Mouse (Mus musculus) testis, postnatal 14 days (tissue): ENCODE data around the gene Hist2h2be.
"Not testable (repeated sequence)": the region's sequence is repeated elsewhere in the genome, so short reads cannot be mapped to it uniquely, and the experiment has no call there.

ENCODE experiments used
- DNase-seq: peaks from one replicate; pipeline ENCODE4 v3.0.0; 2021; ENCODE audit warnings: low spot score

The Hist2h2be gene

DNA sequence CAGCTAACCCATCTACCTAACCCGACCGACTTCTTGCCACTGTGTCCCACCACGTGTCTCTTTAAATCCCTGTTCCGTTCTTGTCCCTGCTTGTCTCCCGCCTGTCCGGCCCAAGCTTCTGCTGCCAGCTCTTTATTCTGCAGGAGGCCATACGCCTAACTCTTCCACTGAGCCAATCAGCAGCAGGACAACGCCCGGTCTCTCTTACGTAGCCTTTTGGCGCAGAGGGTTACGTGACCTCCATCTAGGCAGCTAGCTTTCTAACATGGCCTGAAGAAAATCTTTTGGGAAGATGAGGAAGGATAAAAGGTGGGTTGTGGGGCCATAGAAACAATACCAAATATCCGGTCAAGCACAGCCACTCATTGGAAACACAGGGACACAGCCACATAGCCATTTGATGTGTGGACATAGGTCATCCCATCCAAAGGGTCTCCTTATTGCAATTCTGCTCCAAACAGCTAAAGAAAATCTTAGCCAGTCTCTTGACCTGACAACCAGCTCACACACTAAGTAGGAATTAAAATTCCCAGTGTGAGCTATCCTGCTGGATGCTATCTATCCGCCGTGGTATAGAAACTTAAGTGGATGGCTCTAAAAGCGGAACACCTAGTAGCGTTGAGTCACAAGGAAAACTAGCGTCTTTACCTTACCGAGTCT, 41.4 kb downstream of the Hist2h2be start:
- peak; percentile 75 for DNase-seq

DNA sequence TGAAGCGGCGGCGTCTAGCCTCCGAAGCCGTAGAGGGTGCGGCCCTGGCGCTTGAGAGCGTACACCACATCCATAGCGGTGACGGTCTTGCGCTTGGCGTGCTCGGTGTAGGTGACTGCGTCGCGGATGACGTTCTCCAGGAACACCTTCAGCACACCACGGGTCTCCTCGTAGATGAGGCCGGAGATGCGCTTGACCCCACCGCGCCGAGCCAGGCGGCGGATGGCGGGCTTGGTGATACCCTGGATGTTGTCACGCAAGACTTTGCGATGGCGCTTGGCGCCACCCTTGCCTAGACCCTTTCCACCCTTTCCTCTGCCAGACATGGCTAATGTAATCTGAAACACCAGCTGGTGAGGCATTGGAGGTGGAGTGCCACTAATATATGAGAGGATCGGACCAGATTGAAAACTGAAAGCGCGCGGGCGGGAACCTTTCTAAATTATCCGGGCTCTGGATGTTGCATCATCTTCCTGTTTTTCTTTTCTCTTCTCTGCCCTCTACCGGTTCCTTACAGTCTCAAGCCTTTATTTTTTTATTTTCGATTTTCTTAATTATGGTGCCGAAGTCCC, 42.1 kb downstream of the Hist2h2be start, which contains the start of gene Hist2h4:
TSS of gene Hist2h4 (minus strand) at position 333 of the 572 bp plus-strand sequence.
- peak; percentile 85 for DNase-seq

DNA sequence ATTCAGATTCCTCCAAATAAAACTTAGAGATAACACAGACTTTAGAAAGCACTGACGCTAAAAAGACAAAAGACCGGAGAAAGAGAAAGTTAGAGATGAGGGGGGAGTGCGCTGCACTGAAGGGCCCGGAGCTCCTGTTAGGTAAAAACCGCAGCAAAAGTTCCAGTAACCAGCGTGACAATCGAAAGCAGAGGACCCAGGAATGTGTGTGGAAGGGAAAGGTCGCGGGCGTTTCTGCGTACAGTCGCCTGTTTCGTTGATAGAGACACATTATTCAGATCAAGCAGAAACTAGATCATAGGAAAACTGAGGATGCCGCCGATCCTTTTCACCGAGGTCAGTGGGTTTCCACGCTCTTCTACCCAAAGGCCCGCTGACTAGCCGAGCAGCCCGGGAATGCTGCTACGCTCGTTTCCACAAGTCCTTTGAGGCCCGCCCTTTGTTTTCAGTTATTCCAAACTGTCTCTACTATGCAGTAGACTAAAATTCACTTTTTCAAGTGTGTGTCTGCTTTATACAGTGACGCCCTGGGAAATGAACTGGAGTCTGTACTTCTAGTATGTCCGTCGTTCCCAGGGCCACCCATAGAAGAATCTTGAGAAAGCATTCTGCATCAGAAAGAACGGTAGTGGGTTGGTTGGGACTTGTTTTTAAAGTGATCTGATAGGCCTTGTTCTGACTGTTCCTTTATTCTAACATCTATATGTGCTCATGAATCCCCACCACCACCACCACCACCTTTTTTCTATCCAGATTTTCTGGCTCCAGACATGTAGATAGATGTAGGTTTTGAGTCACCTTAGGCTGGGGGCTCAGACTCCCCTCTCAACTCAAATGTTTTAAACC, 42.9 kb downstream of the Hist2h2be start:
- no peak for DNase-seq

DNA sequence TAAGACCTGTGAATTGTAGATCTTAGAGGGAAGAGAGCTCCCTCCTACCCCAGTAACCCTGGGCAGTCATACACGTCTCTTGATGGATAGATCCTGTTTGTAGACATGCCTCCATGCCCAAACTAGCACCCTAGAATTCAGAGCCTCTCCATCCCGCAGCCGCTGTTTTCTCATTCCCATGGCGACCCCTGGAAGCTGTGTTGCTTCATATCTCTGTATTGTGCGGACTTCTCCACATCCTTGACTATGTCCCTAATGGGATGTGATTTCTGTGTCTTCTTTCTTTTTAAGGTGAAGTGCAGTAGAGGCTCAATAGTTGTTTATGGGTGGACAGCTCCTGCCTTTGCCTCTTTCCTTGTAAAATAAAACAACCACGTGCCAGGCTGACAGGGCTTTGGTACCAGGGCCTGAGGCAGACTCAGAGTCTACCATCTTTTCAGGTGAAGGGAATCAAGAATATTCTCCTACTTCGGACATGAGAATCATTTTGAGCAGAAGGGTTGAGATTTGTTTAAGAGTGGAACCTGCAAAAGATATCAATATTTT, 43.6 kb downstream of the Hist2h2be start:
- DNase-seq, result no peak

DNA sequence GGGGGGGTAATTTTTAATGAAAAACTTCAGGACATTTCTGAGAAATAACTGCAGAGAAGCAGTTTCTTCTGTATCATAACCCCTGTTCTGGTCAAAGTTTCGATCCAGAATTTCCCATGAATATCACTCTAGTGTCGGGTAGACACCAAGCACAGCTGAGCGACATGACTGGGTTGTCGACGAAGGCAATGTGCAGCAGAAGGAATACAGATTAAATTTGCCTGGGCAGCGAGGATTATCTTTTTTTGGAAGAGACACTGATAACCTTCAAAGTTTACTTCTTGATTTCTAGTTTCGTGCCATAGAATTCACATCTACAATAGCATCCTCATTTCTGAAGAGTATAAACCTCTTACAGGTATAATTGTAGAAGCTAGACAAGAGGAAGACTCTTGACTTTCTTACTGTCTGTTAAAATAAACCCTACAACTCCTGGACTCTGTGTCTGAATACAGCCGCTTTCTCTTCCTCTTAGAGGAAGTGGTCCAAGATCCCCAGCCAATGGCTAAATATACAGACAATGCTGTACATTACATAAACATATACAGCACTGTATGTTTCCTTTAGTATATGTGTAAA, 45.3 kb downstream of the Hist2h2be start:
- DNase-seq, result no peak

DNA sequence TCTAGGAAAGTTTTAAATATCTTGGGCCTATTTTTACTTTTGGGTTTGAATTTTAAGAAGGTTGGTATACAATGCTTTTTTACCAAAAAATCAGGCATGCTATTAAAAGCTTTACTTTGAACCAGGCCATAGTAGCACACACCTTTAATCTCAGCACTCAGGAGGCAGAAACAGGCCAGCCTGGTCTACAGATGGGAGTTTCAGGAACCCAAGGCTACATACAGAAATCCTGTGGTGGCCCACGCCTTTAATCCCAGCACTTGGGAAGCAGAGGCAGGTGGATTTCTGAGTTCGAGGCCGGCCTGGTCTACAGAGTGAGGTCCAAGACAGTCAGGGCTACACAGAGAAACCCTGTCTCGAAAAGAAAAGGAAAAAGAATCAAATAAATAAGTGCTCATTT, 46.6 kb downstream of the Hist2h2be start:
- DNase-seq, result no peak

DNA sequence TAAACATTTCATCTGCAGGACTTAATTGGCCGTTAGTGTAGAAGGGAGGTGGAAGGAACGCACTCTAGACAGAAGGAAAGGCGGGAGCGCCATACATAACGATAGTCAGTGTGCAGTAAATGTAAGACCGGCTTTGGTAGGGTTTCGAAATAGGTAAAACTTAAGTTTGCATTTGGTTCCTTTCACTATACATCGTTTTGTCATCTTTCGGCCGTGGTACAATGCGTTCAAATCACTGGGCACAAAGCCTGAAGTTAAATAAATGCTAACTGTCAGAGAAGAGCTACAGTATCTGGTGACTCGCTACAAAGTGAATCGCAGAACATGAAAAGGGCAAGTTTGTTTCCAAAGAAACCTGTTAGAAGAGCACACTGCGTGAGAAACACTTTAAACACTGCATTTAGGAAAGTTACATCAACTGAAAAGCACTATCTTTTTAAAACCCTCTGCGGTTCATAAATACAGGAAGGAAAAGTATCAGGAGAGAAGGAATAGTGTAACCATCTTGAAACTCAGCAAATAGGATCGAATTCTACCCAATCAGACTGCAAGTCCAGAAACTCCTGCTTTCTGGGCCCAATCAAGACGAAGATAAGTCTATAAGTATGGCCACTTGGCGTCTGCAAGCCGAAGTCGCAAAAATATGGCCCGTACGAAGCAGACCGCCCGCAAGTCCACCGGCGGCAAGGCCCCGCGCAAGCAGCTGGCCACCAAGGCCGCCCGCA, 47.3 kb downstream of the Hist2h2be start, which contains the start of gene Hist2h3b:
TSS of gene Hist2h3b (plus strand) at position 604 of the 725 bp plus-strand sequence.
- DNase-seq, result peak; percentile 71

DNA sequence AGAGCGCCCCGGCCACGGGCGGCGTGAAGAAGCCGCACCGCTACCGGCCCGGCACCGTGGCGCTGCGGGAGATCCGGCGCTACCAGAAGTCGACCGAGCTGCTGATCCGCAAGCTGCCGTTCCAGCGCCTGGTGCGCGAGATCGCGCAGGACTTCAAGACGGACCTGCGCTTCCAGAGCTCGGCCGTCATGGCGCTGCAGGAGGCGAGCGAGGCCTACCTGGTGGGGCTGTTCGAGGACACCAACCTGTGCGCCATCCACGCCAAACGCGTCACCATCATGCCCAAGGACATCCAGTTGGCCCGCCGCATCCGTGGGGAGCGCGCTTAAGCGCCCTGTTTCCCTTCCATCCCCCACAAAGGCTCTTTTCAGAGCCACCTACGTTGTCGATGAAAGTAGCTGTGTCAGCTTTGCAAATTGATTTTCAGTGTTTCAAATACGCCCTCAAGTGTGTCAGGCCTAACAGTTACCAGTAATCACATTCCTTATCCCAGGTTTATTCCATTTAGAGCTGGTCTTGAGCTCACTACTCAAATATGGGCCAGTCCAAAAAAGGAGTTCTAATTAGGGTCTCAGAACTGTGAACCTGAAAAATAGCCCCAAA, 48.0 kb downstream of the Hist2h2be start:
- DNase-seq, result not testable (repeated sequence)

DNA sequence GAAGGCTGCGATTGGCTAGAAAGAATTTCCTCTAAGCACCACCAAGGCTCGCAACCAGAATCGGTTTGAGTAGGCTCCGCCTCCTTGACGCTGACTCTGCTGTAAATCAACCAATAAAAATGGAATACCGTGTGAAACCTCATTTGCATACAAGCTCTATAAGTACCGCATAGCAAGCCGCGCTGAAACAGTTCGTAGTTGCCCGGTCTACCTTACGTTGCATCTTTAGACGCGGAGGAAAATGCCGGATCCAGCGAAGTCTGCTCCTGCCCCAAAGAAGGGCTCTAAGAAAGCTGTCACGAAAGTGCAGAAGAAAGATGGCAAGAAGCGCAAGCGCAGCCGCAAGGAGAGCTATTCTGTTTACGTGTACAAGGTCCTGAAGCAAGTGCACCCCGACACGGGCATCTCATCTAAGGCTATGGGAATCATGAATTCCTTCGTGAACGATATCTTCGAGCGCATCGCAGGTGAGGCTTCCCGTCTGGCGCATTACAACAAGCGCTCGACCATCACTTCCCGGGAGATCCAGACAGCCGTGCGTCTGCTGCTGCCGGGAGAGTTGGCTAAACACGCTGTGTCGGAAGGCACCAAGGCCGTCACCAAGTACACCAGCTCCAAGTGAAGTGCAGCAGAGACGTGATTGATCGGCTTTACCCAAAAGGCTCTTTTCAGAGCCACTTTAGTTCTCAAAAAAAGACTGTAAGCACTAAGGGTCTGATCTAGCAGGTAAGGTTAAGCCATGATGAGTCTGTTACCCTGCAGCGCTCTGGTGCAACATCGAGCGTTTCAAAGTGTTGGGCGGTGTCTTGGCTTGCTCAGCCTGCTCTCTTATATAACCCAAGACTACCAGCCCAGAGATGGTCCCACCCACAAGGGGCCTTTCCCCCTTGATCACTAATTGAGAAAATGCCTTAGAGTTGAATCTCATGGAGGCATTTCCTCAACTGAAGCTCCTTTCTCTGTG, 48.9 kb downstream of the Hist2h2be start, which contains the start of gene Hist2h2bb:
TSS of gene Hist2h2bb (plus strand) at position 242 of the 964 bp plus-strand sequence.
- DNase-seq, result peak; percentile 87
